Mouse (Mus musculus) heart, postnatal 0 days (tissue): Measurements from ENCODE around the gene Zfp697.

Experiments used
- CTCF ChIP-seq: IDR thresholded peaks from 2 replicates; pipeline ENCODE4 v1.5.1; 2016; ENCODE audit warnings: antibody characterized with exemption, control low read depth, low read depth
- EP300 ChIP-seq: IDR thresholded peaks from 2 replicates; pipeline ENCODE4 v1.6.1; 2016; ENCODE audit warnings: antibody characterized with exemption, low read depth

GRCm38 (mm10) chr3:98427260-98427599 lies 45.0 kb downstream of the Zfp697 start:
- TF ChIP-seq CTCF (no peak), EP300 (no peak)
